ENCODE assay signal across 9 mouse cellular contexts in the genomic region with DNA sequence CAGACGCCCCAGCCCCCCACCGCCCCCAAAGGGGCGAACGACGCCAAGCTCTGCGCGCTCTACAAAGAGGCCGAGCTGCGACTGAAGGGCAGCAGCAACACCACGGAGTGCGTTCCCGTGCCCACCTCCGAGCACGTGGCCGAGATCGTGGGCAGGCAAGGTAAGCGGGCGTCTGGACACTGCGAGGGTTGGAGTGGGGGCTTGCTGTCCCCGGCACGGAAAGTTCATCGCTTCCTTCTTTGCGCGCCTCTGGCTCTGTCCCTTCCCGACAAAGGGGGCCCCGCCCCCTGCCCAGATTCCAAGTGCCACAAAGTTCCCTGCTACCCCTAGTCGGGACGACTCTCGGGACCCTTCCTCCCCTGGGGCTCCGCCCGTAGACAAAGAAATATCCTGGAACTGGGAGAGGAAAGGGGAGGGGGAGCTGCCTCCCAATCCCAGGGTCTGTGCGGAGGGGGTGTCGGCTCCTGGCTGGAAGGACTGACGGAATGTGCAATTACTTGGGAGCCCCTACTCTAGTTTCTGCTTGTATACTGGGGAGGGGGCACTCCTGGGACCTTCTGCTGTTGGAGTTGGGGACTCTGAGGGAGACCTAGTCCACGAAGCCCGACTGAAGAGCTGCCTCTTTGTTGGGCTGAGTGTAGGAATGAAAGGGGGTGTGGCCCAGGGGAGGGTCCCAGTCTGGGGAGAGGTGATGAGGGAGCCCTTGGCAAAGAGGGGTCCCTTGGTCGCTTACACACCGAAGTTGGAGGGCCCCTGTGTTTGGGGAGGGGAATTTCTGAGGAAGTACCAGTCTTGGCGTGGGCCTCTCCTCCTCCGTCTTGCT. TPM values are rescaled to one million over a fixed set of nuclear protein-coding genes. Genes with fewer than 3 reads are reported as not detected.
DNase-seq lines count a peak whose midpoint lies in the region; ATAC-seq lines count a peak whose summit lies in the region.
"Had no signal": no experiment of that assay in that cellular context is flagged by ENCODE, and none has a peak within 500 bp of the region (broad histone marks: within the 10 kb centered on the region; RNA-seq: fewer than 3 reads in every experiment).

No protein-coding gene starts in this region.

- H3K27me3 ChIP-seq in kidney, embryonic 16.5 days (ENCODE audit: insufficient read depth, low read length), result no peaks in the 10 kb centered on the region
- no peaks in the 10 kb centered on the region for H3K27me3 ChIP-seq in forebrain, embryonic 16.5 days (replicated peaks; ENCODE audit: control insufficient read depth, insufficient read depth, low read length)
- H3K27me3 ChIP-seq in limb, embryonic 15.5 days, result no peaks in the 10 kb centered on the region
- H3K27me3 ChIP-seq in neural tube, embryonic 15.5 days (replicated peaks), result no peaks in the 10 kb centered on the region

- peak overlapping the region; percentile 99 for H3K9ac ChIP-seq in kidney, embryonic 16.5 days (replicated peaks; ENCODE audit: low read length)
- H3K9ac ChIP-seq in forebrain, embryonic 16.5 days (replicated peaks; ENCODE audit: low read depth, low read length), result peak overlapping the region; percentile 96
- H3K9ac ChIP-seq in limb, embryonic 15.5 days, result peak overlapping the region; percentile 83
- H3K9ac ChIP-seq in neural tube, embryonic 15.5 days (replicated peaks), result peak overlapping the region; percentile 99

- peaks cover 19% of the 10 kb centered on the region for H3K36me3 ChIP-seq in kidney, embryonic 16.5 days (ENCODE audit: insufficient read depth, low read length)
- peaks cover 12% of the 10 kb centered on the region for H3K36me3 ChIP-seq in forebrain, embryonic 16.5 days (ENCODE audit: control insufficient read depth, insufficient read depth)
- H3K36me3 ChIP-seq in limb, embryonic 15.5 days, result peaks cover 21% of the 10 kb centered on the region
- peaks cover 16% of the 10 kb centered on the region for H3K36me3 ChIP-seq in neural tube, embryonic 15.5 days

- no peak for DNase-seq in kidney, adult 11 months
- DNase-seq in ZHBTc4 (ENCODE audit: low read depth, low spot score), result peak; percentile 69
- no peak for DNase-seq in left cerebral cortex, adult 8-10 months (ENCODE audit: low spot score in 2 of 2)
- no peak for DNase-seq in ovary, postnatal 10 days (ENCODE audit: low spot score)

- ATAC-seq in kidney, embryonic 16.5 days (ENCODE audit: low FRiP score, low TSS enrichment), result peak; percentile 9
- ATAC-seq in forebrain, embryonic 16.5 days, result peak; percentile 39
- no peak for ATAC-seq in limb, embryonic 15.5 days (ENCODE audit: insufficient number of reproducible peaks, low FRiP score, low TSS enrichment, low read depth)
- ATAC-seq in neural tube, embryonic 15.5 days (ENCODE audit: low FRiP score), result peak; percentile 7; the same call in 1 of the 2 replicates

- under 1% methylated on average over 30 of the region's 40 CpGs for WGBS in kidney, embryonic 16.5 days
- WGBS in forebrain, embryonic 16.5 days, result under 1% methylated on average over 35 of the region's 40 CpGs
- WGBS in limb, embryonic 15.5 days, result under 1% methylated on average over 40 of the region's 40 CpGs
- WGBS in neural tube, embryonic 15.5 days, result under 1% methylated on average over 38 of the region's 40 CpGs

- H3K9me3 ChIP-seq in kidney, embryonic 16.5 days (ENCODE audit: low read length), result no peaks in the 10 kb centered on the region
- H3K9me3 ChIP-seq in forebrain, embryonic 16.5 days (ENCODE audit: control insufficient read depth, low read length), result no peaks in the 10 kb centered on the region
- no peaks in the 10 kb centered on the region for H3K9me3 ChIP-seq in limb, embryonic 15.5 days
- H3K9me3 ChIP-seq in neural tube, embryonic 15.5 days (replicated peaks), result no peaks in the 10 kb centered on the region

- peak overlapping the region; percentile 94 for H3K4me3 ChIP-seq in kidney, embryonic 16.5 days (ENCODE audit: low read length)
- peak overlapping the region; percentile 90 for H3K4me3 ChIP-seq in forebrain, embryonic 16.5 days (replicated peaks; ENCODE audit: low read length)
- H3K4me3 ChIP-seq in limb, embryonic 15.5 days, result peak overlapping the region; percentile 82
- peak overlapping the region; percentile 89 for H3K4me3 ChIP-seq in neural tube, embryonic 15.5 days (replicated peaks)

- H3K4me2 ChIP-seq in kidney, embryonic 16.5 days (replicated peaks; ENCODE audit: low read depth, low read length), result peak overlapping the region; percentile 83
- H3K4me2 ChIP-seq in forebrain, embryonic 16.5 days (ENCODE audit: low read length), result peak overlapping the region; percentile 83
- H3K4me2 ChIP-seq in limb, embryonic 15.5 days, result peak overlapping the region; percentile 79
- H3K4me2 ChIP-seq in neural tube, embryonic 15.5 days, result peak overlapping the region; percentile 89

- peaks cover 67% of the 10 kb centered on the region for H3K4me1 ChIP-seq in kidney, embryonic 16.5 days (ENCODE audit: insufficient read depth, low read length)
- H3K4me1 ChIP-seq in forebrain, embryonic 16.5 days (replicated peaks; ENCODE audit: control insufficient read depth, insufficient read depth, low read length), result peaks cover 65% of the 10 kb centered on the region
- H3K4me1 ChIP-seq in limb, embryonic 15.5 days, result peaks cover 70% of the 10 kb centered on the region
- H3K4me1 ChIP-seq in neural tube, embryonic 15.5 days, result peaks cover 71% of the 10 kb centered on the region

- peak overlapping the region; percentile 99 for H3K27ac ChIP-seq in kidney, embryonic 16.5 days (ENCODE audit: low read length)
- H3K27ac ChIP-seq in forebrain, embryonic 16.5 days (ENCODE audit: low read length), result peak overlapping the region; percentile 99
- H3K27ac ChIP-seq in limb, embryonic 15.5 days, result peak overlapping the region; percentile 97
- H3K27ac ChIP-seq in neural tube, embryonic 15.5 days (replicated peaks), result peak overlapping the region; percentile 97

RNA-seq across cellular contexts. Expression of a gene that starts 0.7 kb away (rescaled TPM):
- polyA plus RNA-seq in kidney, embryonic 16.5 days (2015; fragmentation: Nextera tagmentation; extraction: Ambion mirVana), result 18.6 and 20.7 TPM in 2 replicates
- 46.1 and 47.8 TPM in 2 replicates for polyA plus RNA-seq in forebrain, embryonic 16.5 days (2015; fragmentation: Nextera tagmentation; extraction: Ambion mirVana)
- polyA plus RNA-seq in limb, embryonic 15.5 days (2015; fragmentation: Nextera tagmentation; extraction: Ambion mirVana), result 17.6 and 21.0 TPM in 2 replicates
- 18.6 and 19.2 TPM in 2 replicates for polyA plus RNA-seq in neural tube, embryonic 15.5 days (2015; fragmentation: Nextera tagmentation; extraction: Ambion mirVana)
- 1 to 10 TPM; 2.3 to 3.1 (median 2.6) TPM for total RNA-seq in left cerebral cortex, adult 8-10 months (2022)

RNA-seq across cellular contexts. Expression of a gene that starts 15.2 kb away (rescaled TPM):
- polyA plus RNA-seq in kidney, embryonic 16.5 days (2015; fragmentation: Nextera tagmentation; extraction: Ambion mirVana), result 17.3 and 23.9 TPM in 2 replicates
- not detected in 2 replicates for polyA plus RNA-seq in forebrain, embryonic 16.5 days (2015; fragmentation: Nextera tagmentation; extraction: Ambion mirVana)
- 144 and 148 TPM in 2 replicates for polyA plus RNA-seq in limb, embryonic 15.5 days (2015; fragmentation: Nextera tagmentation; extraction: Ambion mirVana)
- 0.29 and 4.1 TPM in 2 replicates for polyA plus RNA-seq in neural tube, embryonic 15.5 days (2015; fragmentation: Nextera tagmentation; extraction: Ambion mirVana)
- not detected for total RNA-seq in left cerebral cortex, adult 8-10 months (2022)
- total RNA-seq: common myeloid progenitor, adult 5-6 weeks had no signal

RNA-seq across cellular contexts. Expression of a gene that starts 20.0 kb away (rescaled TPM):
- polyA plus RNA-seq in kidney, embryonic 16.5 days (2015; fragmentation: Nextera tagmentation; extraction: Ambion mirVana), result 189 and 207 TPM in 2 replicates
- 149 and 193 TPM in 2 replicates for polyA plus RNA-seq in forebrain, embryonic 16.5 days (2015; fragmentation: Nextera tagmentation; extraction: Ambion mirVana)
- 194 and 207 TPM in 2 replicates for polyA plus RNA-seq in limb, embryonic 15.5 days (2015; fragmentation: Nextera tagmentation; extraction: Ambion mirVana)
- 189 and 193 TPM in 2 replicates for polyA plus RNA-seq in neural tube, embryonic 15.5 days (2015; fragmentation: Nextera tagmentation; extraction: Ambion mirVana)
- total RNA-seq in left cerebral cortex, adult 8-10 months (2022), result 100 to 1,000 TPM; 102 to 133 (median 110) TPM

RNA-seq across cellular contexts. Expression of a gene that starts 20.7 kb away (rescaled TPM):
- polyA plus RNA-seq in kidney, embryonic 16.5 days (2015; fragmentation: Nextera tagmentation; extraction: Ambion mirVana), result 52.7 and 57.8 TPM in 2 replicates
- 43.5 and 46.0 TPM in 2 replicates for polyA plus RNA-seq in forebrain, embryonic 16.5 days (2015; fragmentation: Nextera tagmentation; extraction: Ambion mirVana)
- polyA plus RNA-seq in limb, embryonic 15.5 days (2015; fragmentation: Nextera tagmentation; extraction: Ambion mirVana), result 39.6 and 44.1 TPM in 2 replicates
- polyA plus RNA-seq in neural tube, embryonic 15.5 days (2015; fragmentation: Nextera tagmentation; extraction: Ambion mirVana), result 39.2 and 40.1 TPM in 2 replicates
- total RNA-seq in left cerebral cortex, adult 8-10 months (2022), result 100 to 1,000 TPM; 121 to 142 (median 129) TPM

RNA-seq across cellular contexts. Expression of a gene that starts 23.1 kb away (rescaled TPM):
- polyA plus RNA-seq in kidney, embryonic 16.5 days (2015; fragmentation: Nextera tagmentation; extraction: Ambion mirVana), result 89.9 and 100 TPM in 2 replicates
- polyA plus RNA-seq in forebrain, embryonic 16.5 days (2015; fragmentation: Nextera tagmentation; extraction: Ambion mirVana), result 26.9 and 30.9 TPM in 2 replicates
- polyA plus RNA-seq in limb, embryonic 15.5 days (2015; fragmentation: Nextera tagmentation; extraction: Ambion mirVana), result 635 and 751 TPM in 2 replicates
- 70.3 and 78.7 TPM in 2 replicates for polyA plus RNA-seq in neural tube, embryonic 15.5 days (2015; fragmentation: Nextera tagmentation; extraction: Ambion mirVana)
- total RNA-seq in left cerebral cortex, adult 8-10 months (2022), result 10 to 100 TPM; 50.1 to 67.5 (median 60.3) TPM
